ENCODE assay signal across 8 mouse cellular contexts in genomic region chr12:27082624-27083023, GRCm38 (mm10).
A peak's percentile ranks its signal among the peaks of the same experiment; 100 is the strongest.
DNase-seq lines count a peak whose midpoint lies in the region; ATAC-seq and TF ChIP-seq lines count a peak whose summit lies in the region.
"Had no signal": no experiment of that assay in that cellular context is flagged by ENCODE, and none has a peak within 500 bp of the region (broad histone marks: within the 10 kb centered on the region; RNA-seq: fewer than 3 reads in every experiment).

No protein-coding gene starts in this region.

- no peak for TF ChIP-seq CTCF in embryonic fibroblast, embryonic 13.5 days (IDR thresholded peaks at IDR 0.05; ENCODE audit: borderline replicate concordance, insufficient read depth, low read length)

- ATAC-seq in lung, embryonic 16.5 days (ENCODE audit: low read depth), result peak; percentile 83
- ATAC-seq in liver, embryonic 12.5 days, result no peak
- ATAC-seq in megakaryocyte progenitor cell, adult 5-6 weeks (replicated peaks; ENCODE audit: poor library complexity), result no peak

- H3K9me3 ChIP-seq in lung, embryonic 16.5 days (ENCODE audit: control insufficient read depth, low read length), result no peaks in the 10 kb centered on the region
- H3K9me3 ChIP-seq in liver, embryonic 12.5 days (replicated peaks), result no peaks in the 10 kb centered on the region

- no peak overlapping the region for H3K27ac ChIP-seq in lung, embryonic 16.5 days (ENCODE audit: low read length)
- peak overlapping the region; percentile 55 for H3K27ac ChIP-seq in embryonic fibroblast, embryonic 13.5 days (ENCODE audit: insufficient read depth, low read length)
- no peak overlapping the region for H3K27ac ChIP-seq in liver, embryonic 12.5 days

- H3K36me3 ChIP-seq in lung, embryonic 16.5 days (ENCODE audit: control insufficient read depth, insufficient read depth, low read length), result no peaks in the 10 kb centered on the region
- no peaks in the 10 kb centered on the region for H3K36me3 ChIP-seq in liver, embryonic 12.5 days

- no peak overlapping the region for H3K9ac ChIP-seq in lung, embryonic 16.5 days (ENCODE audit: low read length)
- no peak overlapping the region for H3K9ac ChIP-seq in liver, embryonic 12.5 days

- H3K4me2 ChIP-seq in lung, embryonic 16.5 days (ENCODE audit: low read depth, low read length), result peak overlapping the region; percentile 49
- H3K4me2 ChIP-seq in liver, embryonic 12.5 days, result peak overlapping the region; percentile 35

- WGBS in lung, embryonic 16.5 days, result 5% methylated on average over 8 of the region's 8 CpGs
- 10% methylated on average over 8 of the region's 8 CpGs for WGBS in liver, embryonic 12.5 days (ENCODE audit: insufficient replicate concordance)

- no peak for TF ChIP-seq POLR2A in embryonic fibroblast, embryonic 13.5 days (IDR thresholded peaks at IDR 0.05; ENCODE audit: low read depth, low read length)

- no peaks in the 10 kb centered on the region for H3K27me3 ChIP-seq in lung, embryonic 16.5 days (ENCODE audit: control insufficient read depth, insufficient read depth, low read depth, low read length)
- H3K27me3 ChIP-seq in liver, embryonic 12.5 days (replicated peaks), result no peaks in the 10 kb centered on the region

- DNase-seq in lung, adult 18-20 months, result no peak
- peak; percentile 76 to 80 for DNase-seq in kidney, postnatal 4 days
- DNase-seq in right cerebral cortex, postnatal 10 days (ENCODE audit: low spot score in 2 of 2), result peak; percentile 93

- peak overlapping the region; percentile 22 for H3K4me3 ChIP-seq in lung, embryonic 16.5 days (ENCODE audit: low read length)
- H3K4me3 ChIP-seq in embryonic fibroblast, embryonic 13.5 days (ENCODE audit: insufficient read depth, low read length), result no peak overlapping the region
- no peak overlapping the region for H3K4me3 ChIP-seq in liver, embryonic 12.5 days
- H3K4me3 ChIP-seq: myocyte had no signal

- H3K4me1 ChIP-seq in lung, embryonic 16.5 days (replicated peaks; ENCODE audit: control insufficient read depth, insufficient read depth, low read length), result no peaks in the 10 kb centered on the region; the same call in 1 of the 2 replicates
- peaks cover 6% of the 10 kb centered on the region; the same call in 1 of the 2 replicates for H3K4me1 ChIP-seq in embryonic fibroblast, embryonic 13.5 days (ENCODE audit: control insufficient read depth, insufficient read depth, low read length)
- 0 out of 2 replicates have a peak, but pooled peaks cover 5% of the 10 kb centered on the region for H3K4me1 ChIP-seq in liver, embryonic 12.5 days

Comparison
In these comparisons a context has a peak if more than half of its experiments do, and no peak if none do; other contexts are left out.
1. DNase-seq: peak in kidney, postnatal 4 days (2 of 2) and right cerebral cortex, postnatal 10 days (2 of 2); none in lung, adult 18-20 months (0 of 2).